Mouse (Mus musculus): Measurements from ENCODE around the gene Foxa3.
A peak's percentile ranks its signal among the peaks of the same experiment; 100 is the strongest.

The Foxa3 gene

DNA sequence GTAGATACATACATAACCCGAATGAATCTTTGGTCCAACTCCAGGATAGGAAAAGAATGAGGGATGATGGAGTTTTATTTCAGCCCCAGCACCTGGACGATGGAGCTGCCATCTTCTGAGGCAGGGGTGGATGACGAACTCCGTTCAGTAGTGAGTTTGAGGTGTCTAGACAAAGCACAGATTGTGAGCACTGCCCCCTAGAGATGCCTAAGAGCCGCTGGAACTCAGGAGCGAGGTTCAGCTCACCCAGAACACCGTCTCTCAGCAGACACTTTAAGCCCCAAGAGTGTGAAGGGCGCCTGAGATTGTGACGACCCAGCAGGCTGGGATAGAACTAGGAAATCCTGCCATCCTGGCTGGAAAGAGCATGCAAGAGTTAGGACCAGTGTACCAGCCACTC is 24.5 kb downstream of the Foxa3 start:
- no peak for DNase-seq

DNA sequence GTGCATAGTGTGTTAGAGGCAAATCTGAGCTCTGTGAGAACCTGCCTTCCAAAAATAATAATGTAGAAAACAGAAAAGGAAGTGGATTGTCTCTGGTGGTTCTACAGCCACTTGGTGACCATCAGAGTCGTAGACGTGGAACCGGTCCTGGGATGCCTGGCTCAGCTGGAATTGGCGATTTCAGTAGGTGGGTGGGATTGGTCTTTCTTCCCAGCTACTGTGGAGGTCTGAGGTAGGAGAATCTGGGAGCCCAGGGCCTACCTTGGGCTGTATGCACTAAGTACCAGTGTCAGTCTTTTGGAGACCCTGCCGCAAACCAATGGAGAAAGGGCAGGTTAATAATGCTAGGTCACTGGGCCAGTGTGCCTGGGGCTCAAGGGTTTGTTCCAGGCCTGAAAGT is 30.3 kb downstream of the Foxa3 start:
- no peak for DNase-seq

DNA sequence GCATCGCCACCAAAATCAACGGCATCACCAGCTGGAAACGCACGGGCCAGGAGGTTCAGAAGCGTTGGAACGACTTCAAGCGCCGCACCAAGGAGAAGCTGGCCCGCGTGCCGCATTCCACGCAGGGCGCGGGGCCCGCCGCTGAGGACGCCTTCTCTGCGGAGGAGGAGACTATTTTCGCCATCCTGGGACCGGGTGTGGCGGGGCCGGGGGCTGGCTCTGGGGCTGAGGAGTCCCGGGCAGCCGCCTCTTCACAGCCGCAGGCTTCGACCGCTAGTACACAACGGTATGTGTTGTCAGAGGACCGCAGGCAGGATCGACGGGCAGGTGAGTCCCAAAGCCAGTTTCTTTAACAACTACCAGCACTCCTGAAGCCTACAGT is 31.1 kb downstream of the Foxa3 start:
- no peak for DNase-seq

DNA sequence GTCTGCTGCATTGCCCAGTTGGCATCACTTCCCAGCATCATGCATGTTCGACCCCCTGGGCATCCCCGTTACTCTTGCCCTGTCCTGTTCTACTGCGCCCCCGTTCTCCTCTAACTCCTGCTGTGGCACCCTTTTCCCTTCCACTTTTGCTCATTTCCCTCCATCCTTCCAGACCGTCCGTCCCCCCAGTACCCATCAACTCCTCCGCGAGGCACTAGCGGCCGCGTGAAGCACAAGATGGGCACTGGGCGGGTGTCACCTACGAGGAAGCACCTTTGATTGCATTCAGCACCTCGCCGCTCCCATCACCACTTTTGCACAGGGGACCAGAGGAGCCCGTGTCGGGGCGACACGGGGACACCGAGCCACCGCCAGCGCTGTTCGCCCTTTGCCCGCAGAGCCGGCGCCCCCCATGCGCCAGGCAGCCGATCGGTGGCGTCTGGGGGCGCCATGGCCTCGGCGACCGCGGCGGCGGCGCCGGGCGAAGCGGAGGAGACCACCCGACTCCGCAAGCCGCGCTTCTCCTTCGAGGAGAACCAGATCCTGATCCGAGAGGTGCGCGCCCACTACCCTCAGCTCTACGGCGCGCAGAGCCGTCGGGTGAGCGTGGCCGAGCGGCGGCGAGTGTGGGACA is 31.6 kb downstream of the Foxa3 start:
- DNase-seq = no peak

DNA sequence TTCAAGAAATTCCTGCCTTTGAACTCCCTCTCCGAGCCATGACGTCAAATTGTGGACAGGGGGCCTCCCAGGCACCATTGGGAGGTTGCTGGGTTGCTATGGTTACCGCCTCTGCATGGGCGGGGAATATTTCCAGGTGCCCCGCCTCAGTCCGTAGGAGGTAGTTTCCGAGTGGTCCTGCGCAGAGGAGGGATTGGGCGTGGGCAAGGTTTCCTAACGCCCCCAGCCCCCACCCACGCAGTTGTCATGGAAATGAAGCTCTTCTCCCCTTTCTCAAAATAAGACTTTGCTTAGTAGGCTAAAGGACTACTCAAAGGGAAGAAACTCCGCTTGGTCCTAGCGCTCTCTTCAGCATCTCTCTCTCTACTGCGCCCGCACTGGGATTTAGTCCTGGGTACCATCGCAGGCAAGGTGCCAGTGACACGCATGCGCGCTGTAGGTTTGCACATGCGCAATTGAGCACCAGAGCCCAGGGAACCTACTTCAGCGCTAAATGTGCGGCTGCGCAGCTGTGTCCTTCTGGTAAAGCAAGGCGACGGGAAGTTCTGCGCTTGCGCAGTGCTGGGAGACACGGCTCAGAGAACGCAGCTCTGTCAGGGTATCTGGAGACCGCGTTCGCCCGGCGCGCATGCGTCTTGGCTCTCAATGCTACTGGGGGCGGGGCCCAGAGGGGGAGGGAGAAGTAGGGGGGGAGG is 32.6 kb downstream of the Foxa3 start, which contains the start of gene Mypop:
Mypop (plus strand) TSS at position 645 of the 695 bp plus-strand sequence.
- peak; percentile 100 for DNase-seq

DNA sequence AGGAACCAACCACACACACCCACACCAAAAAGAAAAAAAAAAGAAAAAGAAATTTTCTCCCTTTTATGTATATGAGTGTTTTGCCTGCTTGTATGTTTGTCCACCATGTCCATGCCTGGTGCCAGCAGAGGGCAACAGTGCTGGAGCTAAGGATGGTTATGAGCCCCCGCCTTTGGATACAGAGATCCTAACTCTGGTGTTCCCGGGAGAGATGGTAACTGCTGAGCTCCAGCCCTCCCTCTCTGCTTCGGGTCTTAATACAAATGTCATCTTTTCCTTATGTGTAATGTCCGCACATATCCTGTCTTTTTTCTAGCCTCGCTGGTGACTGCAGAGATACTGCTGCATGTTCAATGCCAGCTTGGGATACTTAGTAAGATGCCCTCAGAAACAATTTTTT is 33.3 kb downstream of the Foxa3 start:
- DNase-seq = no peak

DNA sequence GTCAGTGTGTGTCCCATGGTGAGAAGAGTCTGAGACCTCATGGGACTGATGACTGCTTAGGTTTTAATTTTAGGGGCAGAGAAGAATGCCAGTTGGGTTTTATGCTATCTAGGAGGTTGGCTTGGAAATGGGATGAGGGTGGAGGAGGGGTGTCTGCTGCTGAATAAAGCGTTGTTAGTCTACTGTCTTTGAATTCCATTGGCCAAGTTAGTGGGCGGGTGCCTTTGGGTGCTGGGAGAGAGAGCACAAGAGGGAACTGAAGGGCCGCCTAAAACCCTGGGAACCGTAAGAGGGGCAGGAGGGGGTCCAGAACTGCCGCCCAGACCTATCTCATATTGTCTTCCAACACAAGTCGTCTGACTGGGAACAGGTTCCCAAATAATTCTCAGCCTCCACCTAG is 34.6 kb downstream of the Foxa3 start:
- no peak for DNase-seq

DNA sequence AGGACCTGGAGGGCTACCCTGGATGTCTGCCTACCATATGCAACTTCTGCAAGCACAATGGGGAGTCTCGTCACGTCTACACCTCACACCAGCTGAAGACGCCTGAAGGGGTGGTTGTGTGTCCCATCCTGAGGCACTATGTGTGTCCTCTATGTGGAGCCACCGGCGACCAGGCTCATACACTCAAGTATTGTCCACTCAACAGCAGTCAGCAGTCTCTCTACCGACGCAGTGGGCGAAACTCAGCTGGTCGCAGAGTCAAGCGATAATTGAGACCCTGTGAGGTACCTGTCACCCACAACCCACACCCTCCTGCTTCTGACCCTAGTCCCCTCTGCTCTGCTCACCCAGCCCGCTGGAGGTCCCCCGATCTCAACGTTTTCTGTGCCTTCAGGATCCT is 35.6 kb downstream of the Foxa3 start:
- DNase-seq = no peak

DNA sequence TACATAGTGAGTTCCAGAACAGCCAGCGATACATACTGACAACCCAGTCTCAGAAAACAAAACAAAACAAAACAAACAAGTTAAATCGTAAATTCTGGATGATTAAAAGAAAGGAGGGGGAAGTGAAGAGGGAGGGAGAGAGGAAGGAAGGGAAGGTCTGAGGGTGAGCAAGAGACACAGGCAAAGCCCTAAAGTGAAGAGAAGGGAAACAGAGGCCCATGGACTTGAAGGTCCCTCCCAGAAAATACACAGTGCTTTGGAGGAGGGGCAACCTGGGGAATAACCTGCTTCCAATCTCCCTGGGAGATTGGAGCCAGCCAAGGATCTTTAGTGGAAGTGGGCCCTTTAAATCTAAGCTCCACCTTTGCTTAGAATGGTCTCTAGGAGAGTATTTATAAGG is 36.2 kb downstream of the Foxa3 start, which contains the start of gene Nanos2:
Nanos2 (plus strand) TSS at position 301 of the 400 bp plus-strand sequence.
- DNase-seq = no peak

DNA sequence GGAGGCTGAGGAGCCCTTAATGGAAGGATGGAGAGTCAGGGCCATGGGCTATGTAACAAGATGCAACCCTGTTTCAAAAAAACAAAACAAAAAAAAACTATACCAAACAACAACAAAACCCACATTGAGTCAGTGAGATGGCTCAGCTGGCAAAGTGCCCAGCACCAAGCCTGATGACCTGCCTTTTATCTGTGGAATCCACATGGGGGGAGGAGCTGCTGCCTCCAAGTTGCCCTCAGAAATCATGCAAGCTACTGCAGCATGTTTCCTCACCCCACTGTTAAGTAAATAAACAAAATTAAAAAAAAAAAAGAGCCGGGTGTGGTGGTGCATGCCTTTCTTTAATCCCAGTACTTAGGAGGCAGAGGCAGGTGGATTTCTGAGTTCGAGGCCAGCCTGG is 36.8 kb downstream of the Foxa3 start:
- no peak for DNase-seq

DNA sequence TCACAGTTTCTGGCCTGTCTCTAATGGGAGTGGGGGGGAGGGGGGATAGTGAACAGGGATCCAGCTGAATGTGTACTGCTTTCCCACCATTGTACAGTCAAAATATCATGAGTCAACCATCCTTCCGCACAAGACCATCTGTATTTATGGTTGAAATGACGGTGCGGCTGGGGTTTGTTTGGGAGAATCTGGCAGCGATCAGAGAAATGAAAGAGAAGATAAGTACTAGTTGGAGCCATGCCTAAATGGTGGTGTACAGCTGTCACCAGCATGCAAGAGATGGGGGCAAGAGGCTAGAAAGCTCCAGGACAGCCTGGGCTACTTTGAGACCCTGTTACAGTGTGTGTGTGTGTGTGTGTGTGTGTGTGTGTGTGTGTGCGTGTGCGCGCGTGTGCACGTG is 45.0 kb downstream of the Foxa3 start:
- DNase-seq = no peak

DNA sequence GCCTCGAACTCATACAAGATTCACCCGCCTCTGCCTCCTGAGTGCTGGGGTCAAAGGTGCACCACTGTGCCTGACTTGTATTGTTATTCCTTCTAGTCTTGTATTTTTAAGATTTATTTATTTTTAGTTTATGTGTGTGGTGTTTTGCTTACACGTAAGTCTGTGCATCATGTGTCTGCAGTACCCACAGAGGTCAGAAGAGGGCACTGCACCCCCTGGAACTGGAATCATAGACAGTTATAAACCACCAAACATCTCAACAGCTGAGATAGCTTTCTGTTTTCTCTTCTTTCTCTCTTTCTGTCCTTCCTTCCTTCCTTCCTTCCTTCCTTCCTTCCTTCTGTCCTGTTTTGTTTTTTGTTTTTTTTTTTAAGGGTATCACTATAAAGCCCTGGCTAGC is 52.4 kb downstream of the Foxa3 start:
- DNase-seq = no peak

DNA sequence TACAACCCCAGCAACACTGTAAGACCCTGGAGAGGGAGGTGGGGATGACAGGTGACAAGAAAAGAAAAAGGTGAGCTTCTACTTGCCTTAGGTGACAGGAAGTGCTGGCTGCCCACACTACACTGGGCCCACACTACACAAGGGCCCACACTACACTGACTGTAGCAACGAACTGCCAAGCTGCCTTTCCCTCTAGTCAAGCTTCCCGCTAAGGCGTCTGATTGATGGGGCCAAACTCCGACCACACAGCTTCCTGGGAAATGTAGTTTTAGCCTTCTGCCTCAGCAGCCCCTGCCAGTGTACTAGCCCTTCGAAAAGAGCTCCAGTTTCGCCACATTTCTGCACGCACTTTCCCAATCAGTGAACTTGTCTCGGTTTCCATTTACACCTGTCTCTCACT is 55.7 kb downstream of the Foxa3 start:
- no peak for DNase-seq

DNA sequence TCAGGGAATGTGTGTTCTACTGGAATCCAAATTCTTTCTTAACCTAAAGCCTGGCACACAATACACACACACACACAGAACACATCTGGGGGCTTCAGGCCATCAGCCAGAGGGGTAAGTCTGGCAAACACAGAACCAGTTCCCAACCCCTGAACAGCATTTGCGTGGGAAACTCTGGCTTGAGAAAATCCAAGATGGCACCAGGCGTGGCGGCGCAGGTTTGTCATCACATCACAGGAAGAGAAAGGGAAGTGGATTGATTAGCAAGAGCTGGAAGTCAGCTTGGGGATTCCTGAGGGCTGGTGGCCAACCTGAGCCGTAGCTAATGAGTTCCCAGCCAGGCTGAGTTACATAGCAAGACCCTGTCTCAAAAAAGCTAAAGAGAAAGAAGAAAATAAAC is 58.0 kb downstream of the Foxa3 start:
- DNase-seq = no peak

DNA sequence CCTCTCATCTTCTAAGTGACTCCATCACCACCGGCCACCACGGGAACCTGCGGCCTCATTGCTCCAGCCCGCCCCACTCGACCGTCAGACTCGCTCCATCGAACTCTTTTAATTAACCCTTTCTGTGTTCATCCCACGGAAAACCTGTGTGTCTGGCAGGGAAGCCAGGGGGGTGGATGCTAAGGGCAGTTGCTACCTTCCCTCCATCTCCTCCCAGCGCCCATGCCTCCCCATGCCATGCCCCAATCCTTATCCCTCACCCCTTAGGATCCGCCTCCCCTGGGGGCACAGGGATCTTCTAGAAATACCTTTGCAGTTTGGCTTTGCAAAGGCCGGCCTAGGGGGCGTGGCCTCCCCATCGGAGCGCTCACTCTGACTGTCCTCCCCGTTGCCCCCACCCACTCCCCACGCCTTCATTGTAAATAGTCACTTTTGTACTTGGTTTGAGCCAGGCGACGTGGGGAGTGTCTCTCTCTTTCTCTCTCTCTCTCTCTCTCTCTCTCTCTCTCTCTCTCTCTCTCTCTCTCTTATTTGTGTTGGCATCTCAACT is 60.0 kb downstream of the Foxa3 start:
- DNase-seq = no peak
